Mouse (Mus musculus) forebrain, embryonic 12.5 days (tissue): ENCODE data around the gene Immt. TPM values are rescaled to one million over a fixed set of nuclear protein-coding genes. Genes with fewer than 3 reads are reported as not detected.
A peak's percentile ranks its signal among the peaks of the same experiment; 100 is the strongest.

Experiments used
- ATAC-seq: fragments of 200-750 bp; cut with Nextera tagmentation; 2 replicates; pipeline ENCODE4 v1.8.0; 2017; ENCODE audit warnings: moderate TSS enrichment; ENCODE audit not compliant: low FRiP score
- H3K27ac ChIP-seq: fragments of 300-500 bp; sonication (generic); 2 replicates; pipeline ENCODE4 v1.5.1; 2016; ENCODE audit warnings: mild to moderate bottlenecking
- H3K27me3 ChIP-seq: fragments of 300-500 bp; sonication (generic); 2 replicates; pipeline ENCODE4 v1.6.1; 2016; ENCODE audit warnings: mild to moderate bottlenecking
- H3K36me3 ChIP-seq: fragments of 300-500 bp; sonication (generic); replicated peaks from 2 replicates; pipeline ENCODE4 v1.6.1; 2016; ENCODE audit warnings: mild to moderate bottlenecking
- H3K4me1 ChIP-seq: fragments of 300-500 bp; sonication (generic); 2 replicates; pipeline ENCODE4 v1.6.1; 2016
- H3K4me2 ChIP-seq: fragments of 300-500 bp; sonication (generic); 2 replicates; pipeline ENCODE4 v1.6.1; 2016; ENCODE audit warnings: mild to moderate bottlenecking, moderate library complexity
- H3K4me3 ChIP-seq: fragments of 300-500 bp; sonication (generic); replicated peaks from 2 replicates; pipeline ENCODE4 v1.5.1; 2016; ENCODE audit warnings: mild to moderate bottlenecking
- H3K9ac ChIP-seq: fragments of 300-500 bp; sonication (generic); 2 replicates; pipeline ENCODE4 v1.6.1; 2016; ENCODE audit warnings: mild to moderate bottlenecking
- H3K9me3 ChIP-seq: fragments of 300-500 bp; sonication (generic); 2 replicates; pipeline ENCODE4 v1.6.1; 2016
- WGBS: fragments of 180-500 bp; shearing (Covaris S2); methylation state at CpG from one replicate; pipeline ENCODE4 v1.1.7; 2016; 5-methylcytosine and 5-hydroxymethylcytosine counted together
- polyA plus RNA-seq: library from polyadenylated mRNA; unstranded; fragments of >200 nt; fragmentation: Nextera tagmentation; extraction: Ambion mirVana; gene quantifications from 2 replicates; pipeline ENCODE4 v1.2.1, GENCODE M21; 2016

The Immt gene
- polyA plus RNA-seq: 151 and 156 TPM in 2 replicates

- peaks cover 12% of the 10 kb centered on the region for H3K36me3 ChIP-seq
- ATAC-seq: peak; percentile 99
- H3K9ac ChIP-seq: peak within 1 kb of the TSS; percentile 83
- H3K27ac ChIP-seq: peak within 1 kb of the TSS; percentile 93
- no peaks in the 10 kb centered on the region for H3K27me3 ChIP-seq
- under 1% methylated on average over 64 of the region's 64 CpGs for WGBS
- H3K4me3 ChIP-seq: peak within 1 kb of the TSS; percentile 97
- no peaks in the 10 kb centered on the region for H3K9me3 ChIP-seq
- H3K4me1 ChIP-seq: peaks cover 11% of the 10 kb centered on the region
- H3K4me2 ChIP-seq: peak within 1 kb of the TSS; percentile 59
Observed at GRCm38 (mm10) chr6:71830690-71831580, at the start of gene Immt. TSS of gene Immt (plus strand) at chr6:71831331.

GRCm38 (mm10) chr6:71783165-71783564, 48.0 kb upstream of the Immt start:
- ATAC-seq: no peak
- H3K36me3 ChIP-seq: peaks cover 8% of the 10 kb centered on the region
- 89% methylated on average over 5 of the region's 5 CpGs for WGBS
- no peak overlapping the region for H3K4me2 ChIP-seq
- H3K27me3 ChIP-seq: no peaks in the 10 kb centered on the region
- H3K9me3 ChIP-seq: no peaks in the 10 kb centered on the region
- no peak overlapping the region for H3K4me3 ChIP-seq
- H3K9ac ChIP-seq: no peak overlapping the region
- no peak overlapping the region for H3K27ac ChIP-seq
- H3K4me1 ChIP-seq: no peaks in the 10 kb centered on the region

- Histone ChIP-seq H3K4me2 (no peak overlapping the region), H3K36me3 (peaks cover 5% of the 10 kb centered on the region), H3K27me3 (no peaks in the 10 kb centered on the region), H3K9ac (no peak overlapping the region), H3K4me3 (no peak overlapping the region), H3K9me3 (no peaks in the 10 kb centered on the region), H3K27ac (no peak overlapping the region), H3K4me1 (no peaks in the 10 kb centered on the region)
- WGBS: 85% methylated on average over 9 of the region's 9 CpGs
- ATAC-seq: no peak
Observed at GRCm38 (mm10) chr6:71788348-71788747, 42.8 kb upstream of the Immt start.

- no peak overlapping the region for H3K4me2 ChIP-seq
- WGBS: 89% methylated on average over 6 of the region's 6 CpGs
- no peak for ATAC-seq
- no peak overlapping the region for H3K27ac ChIP-seq
- no peaks in the 10 kb centered on the region for H3K9me3 ChIP-seq
- no peak overlapping the region for H3K4me3 ChIP-seq
- no peak overlapping the region for H3K9ac ChIP-seq
- no peaks in the 10 kb centered on the region for H3K27me3 ChIP-seq
- no peaks in the 10 kb centered on the region; the same call in 1 of the 2 replicates for H3K36me3 ChIP-seq
- no peaks in the 10 kb centered on the region for H3K4me1 ChIP-seq
Observed at GRCm38 (mm10) chr6:71791771-71792170, 39.4 kb upstream of the Immt start.

GRCm38 (mm10) chr6:71799391-71799790, 31.7 kb upstream of the Immt start:
- Histone ChIP-seq H3K4me2 (no peak overlapping the region), H3K4me3 (no peak overlapping the region), H3K9me3 (no peaks in the 10 kb centered on the region), H3K36me3 (no peaks in the 10 kb centered on the region; the same call in none of the 2 replicates), H3K27me3 (no peaks in the 10 kb centered on the region), H3K9ac (no peak overlapping the region), H3K27ac (no peak overlapping the region), H3K4me1 (no peaks in the 10 kb centered on the region)
- ATAC-seq: no peak
- WGBS: 84% methylated on average over 3 of the region's 3 CpGs

- no peaks in the 10 kb centered on the region; the same call in none of the 2 replicates for H3K36me3 ChIP-seq
- H3K9me3 ChIP-seq: no peaks in the 10 kb centered on the region
- no peak for ATAC-seq
- no peak overlapping the region for H3K4me3 ChIP-seq
- H3K4me2 ChIP-seq: no peak overlapping the region
- no peak overlapping the region for H3K9ac ChIP-seq
- WGBS: 67% methylated on average over 7 of the region's 7 CpGs
- no peaks in the 10 kb centered on the region for H3K4me1 ChIP-seq
- no peak overlapping the region for H3K27ac ChIP-seq
- H3K27me3 ChIP-seq: no peaks in the 10 kb centered on the region
Observed at GRCm38 (mm10) chr6:71801011-71801713, 30.0 kb upstream of the Immt start.

- Histone ChIP-seq H3K4me1 (no peaks in the 10 kb centered on the region), H3K9ac (no peak overlapping the region), H3K36me3 (no peaks in the 10 kb centered on the region; the same call in 1 of the 2 replicates), H3K4me2 (no peak overlapping the region), H3K9me3 (no peaks in the 10 kb centered on the region), H3K27ac (no peak overlapping the region), H3K27me3 (no peaks in the 10 kb centered on the region), H3K4me3 (no peak overlapping the region)
- ATAC-seq: no peak
- WGBS: 78% methylated on average over 10 of the region's 10 CpGs
Observed at GRCm38 (mm10) chr6:71801714-71802094, 29.4 kb upstream of the Immt start.

- ATAC-seq: no peak
- Histone ChIP-seq H3K4me1 (no peaks in the 10 kb centered on the region), H3K36me3 (peaks cover 3% of the 10 kb centered on the region), H3K9me3 (no peaks in the 10 kb centered on the region), H3K27ac (peak overlapping the region; percentile 22; the same call in 1 of the 2 replicates), H3K27me3 (no peaks in the 10 kb centered on the region), H3K4me3 (no peak overlapping the region), H3K9ac (no peak overlapping the region), H3K4me2 (no peak overlapping the region)
- WGBS: 93% methylated on average over 1 of the region's 1 CpGs
Observed at GRCm38 (mm10) chr6:71803609-71804008, 27.5 kb upstream of the Immt start.

GRCm38 (mm10) chr6:71804061-71804829, 26.9 kb upstream of the Immt start:
- H3K4me2 ChIP-seq: no peak overlapping the region
- WGBS: 30% methylated on average over 12 of the region's 12 CpGs
- H3K36me3 ChIP-seq: peaks cover 9% of the 10 kb centered on the region
- no peaks in the 10 kb centered on the region for H3K27me3 ChIP-seq
- no peaks in the 10 kb centered on the region for H3K9me3 ChIP-seq
- H3K4me1 ChIP-seq: no peaks in the 10 kb centered on the region
- H3K27ac ChIP-seq: peak overlapping the region; percentile 22; the same call in 1 of the 2 replicates
- peak; percentile 89 for ATAC-seq
- H3K9ac ChIP-seq: no peak overlapping the region
- no peak overlapping the region for H3K4me3 ChIP-seq

- WGBS: 88% methylated on average over 1 of the region's 1 CpGs
Observed at GRCm38 (mm10) chr6:71806713-71807112, 24.4 kb upstream of the Immt start.

GRCm38 (mm10) chr6:71809890-71810289, 21.2 kb upstream of the Immt start:
- WGBS: 97% methylated on average over 9 of the region's 9 CpGs
- Histone ChIP-seq H3K9me3 (no peaks in the 10 kb centered on the region), H3K4me1 (no peaks in the 10 kb centered on the region), H3K9ac (no peak overlapping the region), H3K4me2 (no peak overlapping the region), H3K27me3 (no peaks in the 10 kb centered on the region), H3K4me3 (no peak overlapping the region), H3K27ac (no peak overlapping the region), H3K36me3 (peaks cover 29% of the 10 kb centered on the region)
- ATAC-seq: no peak

More at GRCm38 (mm10) chr6:71806713-71807112, 24.4 kb upstream of the Immt start:
- Histone ChIP-seq H3K9me3 (no peaks in the 10 kb centered on the region), H3K4me1 (no peaks in the 10 kb centered on the region), H3K27ac (no peak overlapping the region), H3K4me2 (no peak overlapping the region), H3K27me3 (no peaks in the 10 kb centered on the region), H3K36me3 (peaks cover 18% of the 10 kb centered on the region), H3K4me3 (no peak overlapping the region), H3K9ac (no peak overlapping the region)
- no peak for ATAC-seq

GRCm38 (mm10) chr6:71812820-71813219, 18.3 kb upstream of the Immt start:
- WGBS: 87% methylated on average over 2 of the region's 2 CpGs
- no peak for ATAC-seq
- peaks cover 56% of the 10 kb centered on the region for H3K36me3 ChIP-seq
- H3K9me3 ChIP-seq: no peaks in the 10 kb centered on the region
- no peaks in the 10 kb centered on the region for H3K4me1 ChIP-seq
- H3K27ac ChIP-seq: no peak overlapping the region
- H3K4me2 ChIP-seq: no peak overlapping the region
- no peak overlapping the region for H3K4me3 ChIP-seq
- H3K9ac ChIP-seq: no peak overlapping the region
- H3K27me3 ChIP-seq: no peaks in the 10 kb centered on the region
